Mouse (Mus musculus): ENCODE measurements around the gene Sclt1.

Sclt1 gene

DNA sequence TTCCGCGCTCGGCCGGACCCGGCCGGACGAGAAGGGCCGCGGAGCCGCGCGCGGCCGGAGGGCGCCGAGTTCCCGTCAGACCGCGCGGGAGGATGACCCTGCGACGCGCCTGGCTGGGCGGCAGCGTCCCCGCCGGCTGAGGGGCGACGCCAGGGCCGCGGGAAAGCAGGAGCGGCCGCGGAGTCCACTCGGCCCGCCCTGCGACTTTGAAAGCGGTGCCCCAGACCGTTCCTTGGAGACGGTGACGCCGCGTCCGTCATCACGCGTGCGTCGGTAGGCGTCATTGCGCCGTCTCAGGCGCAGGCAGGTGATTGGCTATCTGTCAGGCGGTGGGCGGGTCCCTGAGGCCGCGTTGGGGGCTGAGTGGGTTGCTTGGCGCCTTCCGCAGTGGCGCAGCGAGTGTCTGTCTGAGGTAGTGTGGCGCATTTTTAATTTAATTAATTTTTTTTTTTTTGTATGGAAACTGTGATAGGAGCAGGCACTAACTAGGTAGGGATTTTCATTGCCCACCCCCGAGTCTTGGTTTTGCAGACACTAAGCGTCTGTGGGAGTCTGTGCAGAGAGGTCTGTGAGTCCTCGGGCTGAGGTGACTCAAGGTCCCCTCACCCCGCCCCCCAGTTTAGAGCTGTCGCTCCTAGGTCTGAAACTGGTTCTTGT lies at the start of gene Sclt1, which contains the start of gene D3Ertd751e:
Gene Sclt1 (minus strand): TSS at position 237 of the 657 bp plus-strand sequence.
Gene D3Ertd751e (plus strand): TSS at position 334 of the 657 bp plus-strand sequence.
- DNase-seq (ENCODE audit: low read depth, low spot score): peak; percentile 96

DNA sequence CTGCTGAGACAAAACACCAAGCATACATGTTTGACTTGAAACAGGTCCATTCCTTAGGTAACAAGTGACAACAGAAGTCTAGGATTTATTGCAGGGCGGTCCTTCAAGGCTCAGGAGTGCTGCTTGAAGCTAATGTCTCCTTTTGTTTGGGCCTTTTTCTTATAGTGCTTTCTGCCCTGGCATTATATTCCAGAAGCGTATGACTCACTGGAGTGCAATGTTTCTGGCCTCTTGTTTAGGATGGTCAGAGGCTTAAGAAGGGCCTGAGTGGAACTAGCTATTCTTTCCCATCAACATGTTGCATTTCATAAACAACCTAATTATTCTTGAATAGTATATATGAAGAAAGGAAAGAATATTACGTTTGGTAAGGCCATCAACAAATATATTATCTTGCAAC lies 19.8 kb upstream of the Sclt1 start:
- DNase-seq (ENCODE audit: low read depth, low spot score): no peak

DNA sequence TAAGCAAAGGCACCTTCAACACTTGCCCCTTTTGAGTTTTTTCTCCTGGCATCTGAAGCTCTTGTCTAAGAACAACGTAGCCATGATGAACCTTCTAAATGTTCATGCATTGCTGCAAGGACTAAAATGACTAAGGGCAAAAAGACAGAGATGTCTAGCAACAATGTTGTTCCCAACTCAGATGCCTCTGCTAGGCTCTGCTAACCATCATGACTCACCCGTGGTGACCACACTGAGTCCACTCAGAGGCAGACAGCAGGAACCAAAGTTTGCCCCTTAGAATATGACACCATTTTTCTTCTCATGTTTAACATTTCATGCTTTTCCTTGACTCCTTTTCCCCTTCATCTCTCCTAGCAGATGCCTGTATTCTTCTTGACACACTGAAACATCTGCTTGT lies 12.2 kb upstream of the Sclt1 start:
- no peak for DNase-seq (ENCODE audit: low read depth, low spot score)

DNA sequence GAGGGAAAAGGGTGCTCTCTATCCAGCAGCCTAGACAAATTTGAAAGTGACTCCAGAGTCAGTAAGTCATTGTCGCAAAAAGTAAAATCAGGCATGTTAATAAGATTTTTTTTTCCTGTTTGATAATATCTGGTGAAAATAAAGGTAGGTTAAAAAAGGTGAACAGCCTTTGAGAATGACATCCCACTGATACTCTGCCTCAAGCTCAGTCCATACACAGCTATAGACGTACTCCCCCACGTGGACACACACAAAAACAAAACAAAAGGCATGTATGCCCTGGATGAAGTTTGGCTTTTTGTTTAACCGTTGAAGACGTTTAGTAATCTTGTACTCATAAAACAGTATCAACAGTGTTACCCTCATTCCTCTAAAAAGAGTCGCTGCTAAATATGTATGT lies 1.1 kb upstream of the Sclt1 start:
- DNase-seq (ENCODE audit: low read depth, low spot score): peak; percentile 38

DNA sequence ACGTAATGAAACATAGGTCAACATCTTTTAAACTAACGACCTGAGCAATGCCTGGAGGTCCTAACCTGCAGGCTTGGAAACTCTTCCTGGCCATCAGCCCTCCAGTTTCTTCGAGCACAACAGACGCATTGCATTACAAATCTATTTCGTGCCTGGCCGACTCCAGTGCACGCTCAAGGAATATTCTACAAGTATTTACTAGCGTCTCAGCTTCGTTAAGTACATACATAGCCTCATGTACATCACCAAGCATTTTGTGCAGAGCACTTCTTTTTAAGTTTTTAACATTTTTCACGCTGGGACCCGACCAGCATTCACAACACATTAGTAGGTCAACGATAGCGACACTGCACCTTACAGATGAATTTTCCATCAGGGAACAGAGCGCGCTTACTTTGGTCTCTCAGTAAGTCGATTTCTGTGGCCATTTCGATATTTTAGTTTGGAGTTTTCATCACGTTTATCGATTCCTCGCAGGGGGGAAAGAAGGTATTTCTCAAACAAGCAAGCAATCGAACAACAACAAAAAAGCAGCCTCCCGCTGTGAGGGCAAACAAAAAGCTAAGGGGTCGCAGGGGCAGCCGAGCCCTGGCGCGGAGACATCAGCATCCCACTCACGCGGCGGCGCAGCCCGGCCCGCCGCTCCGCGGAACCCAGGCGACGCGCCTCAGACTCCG lies 575 bp downstream of the Sclt1 start:
- peak; percentile 55 for DNase-seq (ENCODE audit: low read depth, low spot score)

DNA sequence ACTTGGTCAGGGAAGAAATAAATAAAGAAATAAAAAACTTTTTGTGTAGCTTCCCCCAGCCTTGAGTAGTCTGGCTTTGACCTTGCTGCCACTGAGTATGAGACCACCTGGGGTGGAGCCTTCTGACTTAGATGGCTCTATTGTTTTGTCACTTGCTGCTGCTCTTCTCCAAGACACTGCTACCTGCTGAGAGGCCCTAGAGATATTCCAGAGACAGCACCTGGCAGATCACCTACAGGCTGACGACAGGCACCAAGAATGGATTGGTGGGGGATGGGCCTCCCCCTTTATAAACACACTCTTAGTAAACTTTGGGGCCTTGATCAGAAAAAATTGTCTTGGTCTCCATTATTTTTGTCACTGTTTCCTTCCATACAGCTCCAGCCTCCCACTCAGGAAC lies 46.6 kb downstream of the Sclt1 start:
- DNase-seq (ENCODE audit: low read depth, low spot score): peak; percentile 88

DNA sequence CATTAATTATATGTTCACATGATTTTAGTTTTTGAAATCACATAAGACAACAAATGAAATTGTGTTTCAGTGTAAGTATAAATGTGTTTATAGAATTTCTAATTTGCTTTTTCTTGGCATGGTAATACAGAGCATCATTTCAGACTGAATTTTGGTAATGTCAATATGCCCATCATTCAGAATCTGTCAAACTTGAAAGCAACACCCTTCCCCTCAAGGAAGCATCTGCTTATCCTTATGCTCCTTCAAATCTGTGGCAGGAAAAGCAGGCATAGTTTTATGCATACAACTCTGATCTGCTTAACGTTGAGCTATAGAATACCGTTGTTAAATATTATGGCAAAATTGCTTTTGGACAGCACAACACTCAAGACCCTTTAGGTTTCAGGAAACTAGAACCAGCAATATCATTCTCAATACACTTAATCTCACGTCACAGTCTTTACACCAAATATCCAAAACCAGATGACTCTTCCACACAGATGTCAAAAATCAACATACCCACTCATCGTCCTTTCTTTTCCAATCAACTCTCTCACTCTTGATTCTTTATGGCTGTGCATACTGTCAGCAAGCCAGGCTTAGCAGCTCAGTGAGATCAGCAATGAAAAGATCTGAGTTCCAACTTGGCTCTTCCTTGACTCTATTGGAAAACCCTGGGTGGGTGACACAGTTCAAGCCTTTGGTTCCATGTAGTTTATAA lies 49.7 kb downstream of the Sclt1 start:
- DNase-seq (ENCODE audit: low read depth, low spot score): no peak

DNA sequence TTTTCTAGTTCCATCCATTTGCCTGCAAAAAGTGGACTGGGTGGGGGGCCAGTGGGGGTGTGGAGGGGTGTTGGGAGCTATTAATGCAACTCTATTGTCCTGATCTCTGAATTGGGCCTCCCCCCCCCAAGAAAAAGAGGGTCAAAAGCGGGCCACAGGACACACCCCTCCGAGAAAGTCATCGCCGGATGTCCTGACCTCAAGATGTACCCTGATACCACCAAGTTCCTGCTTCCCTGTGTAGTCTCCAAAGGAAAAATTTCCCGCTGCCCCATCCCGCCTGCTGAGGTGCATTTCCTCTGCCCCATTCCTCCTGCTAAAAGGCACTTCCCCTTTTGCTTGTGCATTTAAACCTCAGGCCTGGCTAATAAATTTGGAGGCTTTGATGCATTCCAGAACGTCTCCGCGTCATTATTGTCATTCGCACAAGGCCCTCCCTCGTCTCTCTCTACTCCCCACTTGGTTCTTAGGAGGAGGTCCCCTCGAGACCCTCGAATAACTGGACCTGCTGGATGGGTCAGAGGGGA lies 52.1 kb downstream of the Sclt1 start:
- DNase-seq (ENCODE audit: low read depth, low spot score): peak; percentile 92

DNA sequence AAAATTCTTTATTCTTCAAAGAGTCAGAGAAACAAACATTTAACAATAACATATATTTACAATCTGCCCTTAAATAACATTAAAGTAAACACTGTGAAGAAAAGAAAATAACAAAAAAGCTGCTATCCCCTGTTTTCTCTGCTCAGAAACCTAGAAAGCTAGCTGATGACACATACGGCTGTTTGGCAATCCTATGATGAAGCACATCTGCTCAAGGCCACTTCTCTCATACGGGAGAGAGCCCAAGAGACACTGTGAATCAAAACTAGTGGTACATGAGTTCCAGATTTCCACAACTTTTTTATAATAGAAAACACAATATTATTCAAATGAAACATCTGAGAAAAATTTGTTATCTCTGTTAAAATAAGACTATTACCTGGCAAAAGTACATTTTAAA lies 55.9 kb downstream of the Sclt1 start:
- DNase-seq (ENCODE audit: low read depth, low spot score): no peak

DNA sequence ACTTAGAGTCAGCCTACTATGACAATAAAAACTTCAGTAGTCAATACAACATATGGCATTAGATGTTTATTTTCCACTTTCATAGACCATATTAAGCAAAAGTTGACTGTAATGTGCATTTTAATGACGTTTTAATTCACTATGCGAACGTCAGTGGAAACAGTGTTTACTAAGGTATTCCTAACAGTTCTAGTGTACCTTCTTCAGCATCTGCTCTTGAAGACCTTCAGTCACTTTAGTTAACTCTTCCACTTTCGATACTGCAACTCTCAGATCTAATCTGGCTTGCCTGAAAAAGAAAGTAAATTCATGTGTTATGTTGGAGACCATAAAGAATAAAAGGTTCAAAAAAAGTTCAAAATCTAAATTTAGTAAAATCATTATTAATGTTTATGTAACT lies 60.2 kb downstream of the Sclt1 start:
- DNase-seq (ENCODE audit: low read depth, low spot score): no peak

DNA sequence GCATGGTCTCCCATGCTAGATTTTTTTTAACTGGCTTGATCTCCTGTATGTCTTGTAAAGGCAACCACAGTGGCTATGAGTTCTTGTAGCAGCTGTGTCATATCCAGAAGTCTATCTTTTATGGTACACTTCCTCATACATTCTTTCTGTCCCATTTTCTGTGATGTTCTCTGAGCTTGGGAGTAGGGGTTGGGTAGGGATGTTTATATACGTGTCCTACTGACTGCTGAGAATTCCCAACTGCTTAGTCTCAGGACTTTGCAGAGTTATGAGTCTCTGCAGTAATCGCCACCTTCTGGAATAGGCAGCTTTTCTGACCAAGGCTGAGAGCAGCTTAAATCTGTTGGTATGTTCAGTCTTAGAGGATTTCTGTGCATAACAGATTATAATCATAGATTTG lies 65.7 kb downstream of the Sclt1 start:
- no peak for DNase-seq (ENCODE audit: low read depth, low spot score)

DNA sequence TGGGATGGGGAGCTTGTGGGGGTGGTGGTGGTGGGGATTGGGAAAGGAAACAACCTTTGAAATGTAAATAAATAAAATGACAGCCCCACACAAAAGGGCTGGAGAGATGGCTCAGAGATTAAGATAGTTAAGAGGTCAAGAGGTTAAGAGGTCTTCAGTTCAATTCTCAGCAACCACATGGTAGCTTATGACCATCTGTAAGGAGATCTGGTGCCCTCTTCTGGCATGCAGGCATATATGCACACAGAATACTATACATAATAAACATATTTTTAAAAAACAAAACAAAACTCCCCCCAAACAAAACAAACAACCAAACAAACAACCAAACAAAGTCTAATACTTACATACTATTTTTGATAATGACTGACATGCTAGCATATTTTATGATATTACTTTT lies 67.5 kb downstream of the Sclt1 start:
- DNase-seq (ENCODE audit: low read depth, low spot score): peak; percentile 71

DNA sequence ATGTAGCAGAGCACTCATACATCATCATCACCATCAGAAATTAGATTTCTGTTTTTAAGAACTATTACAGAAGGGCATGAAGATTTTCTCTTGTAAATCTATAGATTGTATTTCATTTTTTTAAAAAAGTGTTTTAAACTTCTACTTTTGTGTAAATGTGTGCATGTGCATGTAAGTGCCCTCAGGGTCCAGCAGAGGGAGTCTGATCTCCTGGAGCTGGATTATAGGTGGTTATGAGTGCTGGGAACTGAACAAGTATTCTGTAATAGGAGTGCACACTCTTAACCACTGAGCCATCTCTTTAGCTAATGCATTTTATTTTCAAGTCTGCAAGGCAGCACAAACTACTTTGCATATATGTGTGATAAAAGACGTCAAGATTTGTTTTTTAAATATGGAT lies 86.7 kb downstream of the Sclt1 start:
- peak; percentile 55 for DNase-seq (ENCODE audit: low read depth, low spot score)

DNA sequence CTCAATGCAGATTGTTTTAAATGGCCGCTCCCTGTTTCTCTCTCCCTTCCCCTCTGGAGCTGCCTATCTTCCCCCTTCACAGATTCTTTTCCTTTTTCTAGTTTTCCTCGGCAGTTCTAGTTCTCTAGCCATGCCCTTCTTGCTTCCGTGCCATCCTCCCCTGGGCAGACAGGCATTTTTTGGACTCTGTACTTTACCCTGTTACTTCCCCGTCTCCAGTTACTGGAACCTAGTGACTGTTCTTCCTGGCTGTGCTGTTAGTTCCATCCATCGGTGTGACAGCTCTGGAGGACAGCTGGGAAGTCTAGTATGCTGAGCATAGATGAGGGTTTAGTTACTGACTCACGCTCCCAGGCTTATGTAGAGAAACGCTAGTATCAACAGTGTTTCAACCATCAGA lies 121.3 kb downstream of the Sclt1 start:
- DNase-seq (ENCODE audit: low read depth, low spot score): peak; percentile 13

DNA sequence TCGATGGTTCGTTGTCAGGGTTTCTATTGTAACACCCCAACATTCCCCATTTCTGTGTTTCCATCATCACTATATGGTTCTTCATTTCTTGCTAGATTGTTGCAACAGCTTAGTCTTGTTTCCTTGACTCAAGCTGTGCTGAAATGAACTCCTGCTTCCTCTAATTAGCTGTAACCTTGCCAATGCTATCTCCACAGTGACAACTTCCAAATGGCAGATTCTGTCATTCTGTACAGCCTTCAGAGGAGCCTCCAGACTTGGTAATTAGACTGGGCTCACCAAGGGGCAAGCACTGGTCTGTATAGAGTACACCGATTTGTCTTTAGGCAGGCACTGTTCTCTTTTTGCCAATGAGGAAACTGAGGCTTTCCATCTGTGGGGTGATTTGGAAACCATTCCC lies 123.8 kb downstream of the Sclt1 start:
- DNase-seq (ENCODE audit: low read depth, low spot score): peak; percentile 18

DNA sequence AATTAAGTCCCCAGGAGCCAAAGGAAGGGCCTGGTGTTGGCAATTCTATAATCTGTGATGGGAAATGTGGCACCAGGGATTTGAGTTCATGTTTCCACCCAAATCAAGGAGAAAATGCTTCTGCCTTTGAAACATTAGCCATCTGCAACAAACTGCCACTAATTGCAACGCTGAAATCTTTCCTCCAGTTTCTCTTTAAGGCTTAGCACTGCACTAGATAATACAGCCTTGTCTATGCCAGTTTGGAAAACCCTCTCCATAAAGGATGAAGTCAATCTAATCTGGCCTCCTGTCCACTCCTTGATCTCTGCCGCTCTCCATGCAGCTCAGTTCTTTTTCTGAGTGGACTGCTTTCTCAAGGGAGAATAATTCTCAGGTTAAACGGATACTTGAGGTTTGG lies 124.3 kb downstream of the Sclt1 start:
- peak; percentile 6 for DNase-seq (ENCODE audit: low read depth, low spot score)

DNA sequence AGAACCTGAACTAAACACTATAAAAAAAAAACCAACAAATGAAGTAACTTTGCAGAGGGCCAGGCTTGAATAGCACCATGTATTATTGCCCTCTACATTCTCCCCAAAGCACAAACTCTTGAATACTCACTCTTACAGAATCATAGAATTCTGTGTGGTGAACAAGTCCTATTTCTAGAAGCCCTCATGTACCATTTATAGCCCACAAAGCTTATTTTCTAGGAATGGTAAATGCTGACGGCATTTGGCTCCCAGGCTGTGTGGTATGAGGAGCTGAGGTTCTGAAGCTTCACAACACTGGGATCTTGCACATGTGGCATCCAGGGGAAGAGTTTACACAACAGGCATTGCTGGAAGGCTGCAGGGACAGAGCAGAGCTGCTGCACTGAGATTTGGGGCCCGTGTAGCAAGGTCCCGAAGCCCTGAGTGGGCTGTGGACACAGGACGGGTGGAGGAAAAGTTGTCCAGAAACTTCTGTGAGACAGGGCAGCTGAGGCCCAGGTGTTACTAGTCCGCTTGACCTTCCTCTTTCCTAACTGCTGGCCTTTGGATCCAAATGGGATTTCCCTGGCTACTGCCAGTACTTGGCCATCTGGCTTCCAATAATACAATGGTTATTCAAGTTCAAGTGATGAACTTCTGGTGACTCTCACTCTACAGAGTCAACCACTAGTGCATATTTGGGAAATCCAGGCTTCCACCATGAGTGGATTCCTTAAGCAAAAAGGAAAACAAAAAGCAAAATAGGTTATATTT lies 127.9 kb downstream of the Sclt1 start:
- peak; percentile 6 for DNase-seq (ENCODE audit: low read depth, low spot score)

DNA sequence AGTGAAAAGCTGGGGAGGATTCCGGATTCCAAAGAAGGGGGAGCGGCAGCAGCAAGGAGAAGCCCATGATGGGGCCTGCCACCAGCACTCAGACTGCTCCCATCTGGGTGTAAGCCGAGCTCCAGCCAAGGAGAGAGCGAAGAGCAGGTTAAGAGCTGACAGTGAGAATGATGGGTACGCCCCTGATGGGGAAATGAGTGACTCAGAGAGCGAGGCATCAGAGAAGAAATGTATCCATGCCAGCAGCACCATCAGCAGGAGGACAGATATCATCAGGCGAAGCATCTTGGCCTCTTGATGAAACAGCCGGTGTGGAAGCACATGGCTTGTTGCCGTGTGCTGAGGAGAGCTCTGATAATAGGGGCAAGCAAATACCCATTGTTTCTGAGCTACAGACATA lies 128.6 kb downstream of the Sclt1 start:
- peak; percentile 36 for DNase-seq (ENCODE audit: low read depth, low spot score)

DNA sequence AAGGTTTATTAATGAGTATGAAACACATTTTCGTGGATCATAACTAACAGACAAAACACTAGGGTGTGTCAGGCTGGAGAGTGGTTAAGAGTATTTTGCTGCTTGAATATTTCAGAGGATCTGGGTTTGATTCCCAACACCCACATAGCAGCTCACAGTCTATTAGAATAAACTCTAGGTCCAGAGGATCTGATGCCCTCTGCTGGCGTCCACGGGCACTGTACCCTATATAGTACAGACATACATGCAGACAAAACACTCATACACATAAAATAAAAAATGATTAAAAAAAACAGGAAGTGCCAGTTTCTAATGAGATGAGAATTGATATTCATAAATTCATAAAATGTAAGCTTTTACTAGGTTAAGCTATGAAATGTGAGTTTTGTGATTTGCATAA lies 130.1 kb downstream of the Sclt1 start:
- DNase-seq (ENCODE audit: low read depth, low spot score): peak; percentile 58

DNA sequence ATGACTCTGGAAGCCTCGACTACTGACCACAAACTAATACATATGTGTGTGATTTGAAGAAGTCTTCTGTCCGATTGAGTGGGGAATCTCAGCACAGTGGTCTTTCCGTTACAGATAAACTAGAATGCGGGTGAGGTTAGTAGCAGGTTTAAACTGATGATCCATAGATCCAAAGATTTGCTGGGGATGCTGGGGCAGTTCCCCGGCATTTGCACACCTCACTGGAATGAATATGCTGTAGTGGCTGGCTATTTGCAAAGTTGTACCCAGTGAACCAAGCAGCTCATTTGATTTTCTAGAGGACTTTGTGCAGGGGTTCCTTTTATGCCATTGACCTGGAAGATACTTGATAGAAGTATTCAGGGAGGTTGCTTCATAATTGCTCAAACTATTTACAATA lies 133.2 kb downstream of the Sclt1 start:
- peak; percentile 1 for DNase-seq (ENCODE audit: low read depth, low spot score)

DNA sequence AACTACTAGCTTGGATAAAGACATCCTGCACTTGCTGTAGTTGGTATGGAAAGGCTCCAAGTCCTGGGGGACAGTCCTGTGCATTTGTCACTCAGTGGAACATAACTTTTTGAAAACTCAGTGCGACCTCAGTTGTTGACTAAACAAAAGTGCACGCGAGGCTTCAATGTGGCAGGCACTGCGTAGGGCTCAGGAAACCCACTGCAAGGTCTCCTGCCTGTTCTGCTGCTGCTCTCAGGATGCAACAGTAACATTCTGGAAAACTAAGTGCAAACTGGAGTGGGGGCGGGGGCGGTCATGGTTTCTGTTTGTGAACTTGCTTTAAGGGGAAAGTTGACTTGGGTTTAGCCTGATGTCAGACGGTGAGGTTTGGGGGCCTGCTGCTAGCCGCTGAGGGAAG lies 134.8 kb downstream of the Sclt1 start:
- DNase-seq (ENCODE audit: low read depth, low spot score): peak; percentile 11

DNA sequence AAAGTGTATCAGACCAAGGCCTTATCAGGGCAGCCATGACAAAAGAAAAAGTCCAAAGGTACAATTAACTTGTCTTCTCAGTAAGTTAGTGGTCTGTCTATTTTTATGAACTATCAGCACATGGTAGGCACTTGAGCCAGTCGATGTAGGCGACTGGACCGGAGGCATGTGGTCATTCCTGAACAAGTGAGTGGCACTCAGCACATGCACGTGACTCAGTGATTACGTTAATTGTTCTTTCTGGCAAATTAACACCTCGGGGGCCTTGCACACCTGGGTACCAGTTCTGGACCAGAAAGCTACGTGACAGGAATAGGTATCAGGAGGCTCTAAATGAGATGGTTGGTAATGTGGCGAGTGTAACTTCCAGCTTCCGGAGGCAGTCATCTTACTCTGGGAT lies 135.3 kb downstream of the Sclt1 start:
- peak; percentile 10 for DNase-seq (ENCODE audit: low read depth, low spot score)
